ENCODE assay signal across 9 mouse cellular contexts in genomic region chr5:111893905-111894311, GRCm38 (mm10).
DNase-seq lines count a peak whose midpoint lies in the region; ATAC-seq and TF ChIP-seq lines count a peak whose summit lies in the region.
"Had no signal": no experiment of that assay in that cellular context is flagged by ENCODE, and none has a peak within 500 bp of the region (broad histone marks: within the 10 kb centered on the region; RNA-seq: fewer than 3 reads in every experiment).

No protein-coding gene starts in this region.

- H3K9me3 ChIP-seq in forebrain, embryonic 13.5 days (replicated peaks), result no peaks in the 10 kb centered on the region
- H3K9me3 ChIP-seq in heart, embryonic 16.5 days (replicated peaks; ENCODE audit: control insufficient read depth, low read length), result no peaks in the 10 kb centered on the region
- H3K9me3 ChIP-seq in kidney, postnatal 0 days (replicated peaks; ENCODE audit: low read length), result no peaks in the 10 kb centered on the region
- H3K9me3 ChIP-seq: liver, embryonic 15.5 days had no signal

- peak overlapping the region; percentile 30; the same call in 1 of the 2 replicates for H3K9ac ChIP-seq in forebrain, embryonic 13.5 days
- H3K9ac ChIP-seq in heart, embryonic 16.5 days (ENCODE audit: low read length), result no peak overlapping the region
- 0 out of 2 replicates have a peak overlapping the region, but pooled peaks have one; percentile 4 for H3K9ac ChIP-seq in kidney, postnatal 0 days (ENCODE audit: low read depth, low read length)
- no peak overlapping the region for H3K9ac ChIP-seq in liver, adult 2 months (ENCODE audit: low read depth, low read length)
- H3K9ac ChIP-seq: liver, embryonic 15.5 days had no signal

- DNase-seq in 3T3-L1 (ENCODE audit: low read depth, low spot score), result peak; percentile 90
- peak; percentile 16 for DNase-seq in adrenal gland, postnatal 25 days
- DNase-seq in kidney, postnatal 0 days (ENCODE audit: low spot score), result peak; percentile 94
- DNase-seq in liver, adult 2 months (ENCODE audit: extremely low read depth, low read depth, low spot score), result peak; percentile 2
- peak; percentile 18 for DNase-seq in ovary, postnatal 10 days (ENCODE audit: low spot score)
- DNase-seq in urinary bladder, postnatal 4 days (ENCODE audit: low spot score in 2 of 2), result peak; percentile 78 to 83

- H3K36me3 ChIP-seq in forebrain, embryonic 13.5 days (ENCODE audit: poor library complexity, severe bottlenecking), result no peaks in the 10 kb centered on the region
- H3K36me3 ChIP-seq in heart, embryonic 16.5 days (ENCODE audit: control insufficient read depth, insufficient read depth), result no peaks in the 10 kb centered on the region
- no peaks in the 10 kb centered on the region for H3K36me3 ChIP-seq in kidney, postnatal 0 days (ENCODE audit: insufficient read depth, low read length)
- H3K36me3 ChIP-seq in liver, adult 2 months (ENCODE audit: control insufficient read depth, insufficient read depth, low read length), result no peaks in the 10 kb centered on the region
- H3K36me3 ChIP-seq: liver, embryonic 15.5 days had no signal

- TF ChIP-seq POLR2A in liver, adult 2 months (IDR thresholded peaks at IDR 0.05; ENCODE audit: extremely low read depth, insufficient read depth, low read length), result no peak

- H3K27ac ChIP-seq in forebrain, embryonic 13.5 days, result peak overlapping the region; percentile 87
- H3K27ac ChIP-seq in heart, embryonic 16.5 days (ENCODE audit: low read length), result peak overlapping the region; percentile 28
- no peak overlapping the region for H3K27ac ChIP-seq in kidney, postnatal 0 days
- H3K27ac ChIP-seq in liver, adult 2 months (replicated peaks; ENCODE audit: insufficient read depth, low read depth, low read length), result no peak overlapping the region
- H3K27ac ChIP-seq: liver, embryonic 15.5 days had no signal

- no peak for TF ChIP-seq CTCF in kidney, postnatal 0 days (IDR thresholded peaks at IDR 0.05; ENCODE audit: low read depth)
- TF ChIP-seq CTCF in liver, adult 2 months (IDR thresholded peaks at IDR 0.05; ENCODE audit: low read depth, low read length), result no peak

- H3K4me3 ChIP-seq in forebrain, embryonic 13.5 days, result peak overlapping the region; percentile 9
- 0 out of 2 replicates have a peak overlapping the region, but pooled peaks have one; percentile 15 for H3K4me3 ChIP-seq in heart, embryonic 16.5 days (ENCODE audit: low read length)
- H3K4me3 ChIP-seq in kidney, postnatal 0 days (replicated peaks; ENCODE audit: low read depth, low read length), result 0 out of 2 replicates have a peak overlapping the region, but pooled peaks have one; percentile 9
- no peak overlapping the region for H3K4me3 ChIP-seq in liver, adult 2 months (ENCODE audit: insufficient read depth, low read depth, low read length)
- H3K4me3 ChIP-seq: liver, embryonic 15.5 days had no signal

- H3K27me3 ChIP-seq in forebrain, embryonic 13.5 days, result no peaks in the 10 kb centered on the region
- H3K27me3 ChIP-seq in heart, embryonic 16.5 days (ENCODE audit: control insufficient read depth, insufficient read depth, low read length), result peaks cover 2% of the 10 kb centered on the region; the same call in 1 of the 2 replicates
- H3K27me3 ChIP-seq in kidney, postnatal 0 days (ENCODE audit: insufficient read depth, low read length), result peaks cover 19% of the 10 kb centered on the region; the same call in 1 of the 2 replicates
- H3K27me3 ChIP-seq in liver, adult 2 months (ENCODE audit: control insufficient read depth, insufficient read depth, low read length), result no peaks in the 10 kb centered on the region
- H3K27me3 ChIP-seq: liver, embryonic 15.5 days had no signal

- ATAC-seq in forebrain, embryonic 13.5 days, result peak; percentile 92
- ATAC-seq in heart, embryonic 16.5 days (replicated peaks; ENCODE audit: extremely low read depth, insufficient read depth, low FRiP score), result peak; percentile 67
- peak; percentile 56; the same call in 1 of the 2 replicates for ATAC-seq in kidney, postnatal 0 days (replicated peaks; ENCODE audit: low FRiP score, low read depth)

- H3K4me1 ChIP-seq in forebrain, embryonic 13.5 days, result peaks cover 66% of the 10 kb centered on the region
- H3K4me1 ChIP-seq in heart, embryonic 16.5 days (ENCODE audit: control insufficient read depth, insufficient read depth, low read length), result peaks cover 10% of the 10 kb centered on the region
- peaks cover 21% of the 10 kb centered on the region; the same call in 1 of the 2 replicates for H3K4me1 ChIP-seq in kidney, postnatal 0 days (replicated peaks; ENCODE audit: insufficient read depth, low read length)
- no peaks in the 10 kb centered on the region for H3K4me1 ChIP-seq in liver, adult 2 months (ENCODE audit: control insufficient read depth, insufficient read depth, low read length)
- H3K4me1 ChIP-seq: liver, embryonic 15.5 days had no signal

- under 1% methylated on average over 11 of the region's 11 CpGs for WGBS in forebrain, embryonic 13.5 days
- 2% methylated on average over 11 of the region's 11 CpGs for WGBS in heart, embryonic 16.5 days
- WGBS in kidney, postnatal 0 days, result 1% methylated on average over 11 of the region's 11 CpGs
- WGBS in liver, adult 2 months, result 5% methylated on average over 11 of the region's 11 CpGs

- no peaks in the 10 kb centered on the region for H3K79me2 ChIP-seq in liver, adult 2 months (ENCODE audit: control insufficient read depth, insufficient read depth, low read length)

- H3K4me2 ChIP-seq in forebrain, embryonic 13.5 days, result peak overlapping the region; percentile 51
- H3K4me2 ChIP-seq in heart, embryonic 16.5 days (ENCODE audit: low read depth, low read length), result peak overlapping the region; percentile 41
- peak overlapping the region; percentile 46 for H3K4me2 ChIP-seq in kidney, postnatal 0 days (ENCODE audit: low read length)
- H3K4me2 ChIP-seq: liver, embryonic 15.5 days had no signal

Comparison
In these comparisons a context has a peak if more than half of its experiments do, and no peak if none do; other contexts are left out.
1. DNase-seq: peak in every context shown above with its lines; median percentile 94 in kidney, postnatal 0 days; 90 in 3T3-L1; 80 in urinary bladder, postnatal 4 days; 18 in ovary, postnatal 10 days; 16 in adrenal gland, postnatal 25 days; 2 in liver, adult 2 months.
2. H3K27ac ChIP-seq: peak in forebrain, embryonic 13.5 days (single experiment) and heart, embryonic 16.5 days (single experiment); none in kidney, postnatal 0 days (single experiment) and liver, adult 2 months (single experiment).
3. H3K9ac ChIP-seq: peak in forebrain, embryonic 13.5 days (single experiment) and kidney, postnatal 0 days (single experiment); none in heart, embryonic 16.5 days (single experiment) and liver, adult 2 months (single experiment).
4. Peak in every context shown above with its lines, with median percentiles within 50 percentile points of each other: ATAC-seq and H3K4me2 ChIP-seq.